Mouse (Mus musculus) midbrain, embryonic 16.5 days (tissue): ENCODE results near the gene Ssna1. TPM values are rescaled to one million over a fixed set of nuclear protein-coding genes. Genes with fewer than 3 reads are reported as not detected.

Source experiments
- ATAC-seq: fragments of 200-750 bp; cut with Nextera tagmentation; 2 replicates; pipeline ENCODE4 v1.8.0; 2017; ENCODE audit warnings: moderate TSS enrichment
- H3K27ac ChIP-seq: fragments of 300-500 bp; sonication (generic); 2 replicates; pipeline ENCODE4 v1.5.1; 2014; ENCODE audit warnings: mild to moderate bottlenecking, low read length, mixed read lengths
- H3K27me3 ChIP-seq: fragments of 300-500 bp; sonication (generic); 2 replicates; pipeline ENCODE4 v1.6.1; 2014; ENCODE audit warnings: low read depth, low read length, mixed read lengths; ENCODE audit not compliant: control insufficient read depth, insufficient read depth
- H3K36me3 ChIP-seq: fragments of 300-500 bp; sonication (generic); 2 replicates; pipeline ENCODE4 v1.6.1; 2014; ENCODE audit warnings: mild to moderate bottlenecking, low read length, moderate library complexity, mixed read lengths; ENCODE audit not compliant: control insufficient read depth, insufficient read depth
- H3K4me1 ChIP-seq: fragments of 300-500 bp; sonication (generic); 2 replicates; pipeline ENCODE4 v1.6.1; 2014; ENCODE audit warnings: mild to moderate bottlenecking, low read length, mixed read lengths; ENCODE audit not compliant: control insufficient read depth, insufficient read depth
- H3K4me2 ChIP-seq: fragments of 300-500 bp; sonication (generic); 2 replicates; pipeline ENCODE4 v1.6.1; 2014; ENCODE audit warnings: mild to moderate bottlenecking, low read length, mixed read lengths
- H3K4me3 ChIP-seq: fragments of 300-500 bp; sonication (generic); 2 replicates; pipeline ENCODE4 v1.5.1; 2014; ENCODE audit warnings: low read depth, mild to moderate bottlenecking, low read length, moderate library complexity, mixed read lengths
- H3K9ac ChIP-seq: fragments of 300-500 bp; sonication (generic); 2 replicates; pipeline ENCODE4 v1.6.1; 2014; ENCODE audit warnings: low read depth, low read length, mixed read lengths
- H3K9me3 ChIP-seq: fragments of 300-500 bp; sonication (generic); replicated peaks from 2 replicates; pipeline ENCODE4 v1.6.1; 2014; ENCODE audit warnings: mild to moderate bottlenecking, low read length, mixed read lengths; ENCODE audit not compliant: control insufficient read depth, poor library complexity, severe bottlenecking
- WGBS: fragments of 180-500 bp; shearing (Covaris S2); extraction: QIAGEN DNeasy Blood & Tissue Kit; methylation state at CpG from one replicate; pipeline ENCODE4 v1.1.7; 2014; 5-methylcytosine and 5-hydroxymethylcytosine counted together
- polyA plus RNA-seq: library from polyadenylated mRNA; unstranded; fragments of >200 nt; fragmentation: Nextera tagmentation; extraction: Ambion mirVana; gene quantifications from 2 replicates; pipeline ENCODE4 v1.2.1, GENCODE M21; 2015

The Ssna1 gene
- polyA plus RNA-seq, 1 experiment from 2014 or later, result 175 TPM

DNA sequence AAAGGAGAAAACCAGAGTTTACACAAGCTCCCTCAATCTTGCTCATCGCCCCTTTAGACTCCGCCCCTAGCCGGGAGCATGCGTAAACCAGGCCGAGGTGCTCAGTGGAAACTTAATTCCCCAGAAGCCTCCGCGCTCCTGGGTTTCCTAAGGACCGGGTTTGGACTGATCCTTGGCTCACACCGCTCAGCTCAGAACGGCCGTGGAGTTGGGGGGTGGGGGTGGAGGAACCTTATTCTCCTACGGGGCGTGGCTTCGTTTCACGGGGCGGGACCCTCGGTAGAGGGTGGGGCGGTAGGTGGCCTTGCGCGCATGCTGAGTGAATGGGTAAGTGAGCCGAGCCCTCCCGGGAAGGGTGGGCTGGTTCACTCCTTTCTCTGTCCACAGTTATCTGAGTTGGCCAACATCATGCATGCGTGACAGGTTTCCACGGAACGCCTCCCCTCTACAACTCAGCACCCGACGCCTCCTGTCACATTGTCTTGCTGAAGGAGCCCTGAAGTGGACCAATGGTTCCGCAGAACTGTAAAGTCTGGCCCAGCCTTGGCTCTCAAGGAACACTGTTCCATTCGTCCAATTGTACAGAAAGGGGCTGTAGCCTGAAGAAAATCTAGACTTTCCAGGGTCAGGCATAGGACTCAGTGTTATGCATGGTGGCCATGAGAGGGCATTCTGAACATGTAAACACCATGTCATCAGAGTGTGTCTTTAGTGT lies 31.4 kb downstream of the Ssna1 start:
- Histone ChIP-seq H3K4me2 (peak overlapping the region; percentile 92), H3K27me3 (no peaks in the 10 kb centered on the region), H3K9ac (peak overlapping the region; percentile 49), H3K9me3 (no peaks in the 10 kb centered on the region), H3K27ac (peak overlapping the region; percentile 82), H3K4me1 (peaks cover 20% of the 10 kb centered on the region), H3K36me3 (peaks cover 3% of the 10 kb centered on the region; the same call in 1 of the 2 replicates), H3K4me3 (peak overlapping the region; percentile 77)
- WGBS, result 1% methylated on average over 29 of the region's 29 CpGs
- ATAC-seq, result peak; percentile 79

DNA sequence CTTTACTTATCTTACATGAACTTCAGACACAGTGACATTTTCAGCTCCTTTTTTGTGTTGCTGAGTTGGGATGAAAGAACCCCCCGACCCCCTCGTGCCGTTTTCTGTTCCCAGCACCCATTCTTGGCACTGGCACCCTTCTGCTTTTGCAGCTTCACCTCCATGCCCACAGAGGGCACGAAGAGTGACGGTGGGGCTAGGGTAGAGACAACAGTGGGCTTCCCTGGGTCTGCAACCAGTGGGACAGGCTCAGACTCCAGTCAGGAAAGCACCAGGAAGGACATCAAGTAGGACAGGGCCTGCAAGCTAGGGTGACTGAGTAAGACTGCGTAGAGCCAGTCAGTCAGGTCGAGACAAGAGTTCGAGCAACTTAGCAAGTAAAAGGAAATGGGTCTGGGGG lies 31.9 kb downstream of the Ssna1 start:
- no peaks in the 10 kb centered on the region; the same call in 1 of the 2 replicates for H3K36me3 ChIP-seq
- H3K27ac ChIP-seq, result peak overlapping the region; percentile 82
- H3K4me2 ChIP-seq, result peak overlapping the region; percentile 92
- H3K9ac ChIP-seq, result peak overlapping the region; percentile 49
- 53% methylated on average over 8 of the region's 8 CpGs for WGBS
- ATAC-seq, result peak; percentile 15
- no peaks in the 10 kb centered on the region for H3K9me3 ChIP-seq
- H3K27me3 ChIP-seq, result no peaks in the 10 kb centered on the region; the same call in 1 of the 2 replicates
- H3K4me1 ChIP-seq, result peaks cover 20% of the 10 kb centered on the region
- peak overlapping the region; percentile 77 for H3K4me3 ChIP-seq

DNA sequence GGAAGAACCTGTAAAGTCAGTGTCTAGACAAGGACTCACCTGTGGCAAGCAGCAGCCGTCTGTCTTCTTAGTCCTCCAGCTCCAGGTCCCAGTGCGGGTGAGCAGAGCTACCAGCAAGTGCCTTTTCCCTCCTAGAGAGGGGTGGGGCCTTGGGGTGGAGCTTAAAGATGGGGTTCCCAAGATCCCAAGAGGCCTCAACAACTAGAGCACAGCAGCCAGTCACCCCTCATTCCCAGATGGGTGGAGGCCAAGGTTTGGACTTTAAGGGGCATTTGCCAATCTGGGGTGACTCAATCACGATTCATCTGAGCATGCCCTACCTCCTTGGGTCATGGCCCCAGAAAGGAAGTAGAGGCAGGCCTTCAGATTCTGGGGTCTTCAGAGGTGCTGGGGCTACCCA lies 32.5 kb downstream of the Ssna1 start:
- ATAC-seq, result no peak
- H3K9me3 ChIP-seq, result no peaks in the 10 kb centered on the region
- H3K36me3 ChIP-seq, result no peaks in the 10 kb centered on the region; the same call in 1 of the 2 replicates
- no peak overlapping the region for H3K9ac ChIP-seq
- H3K4me2 ChIP-seq, result no peak overlapping the region
- 95% methylated on average over 3 of the region's 3 CpGs for WGBS
- H3K4me3 ChIP-seq, result no peak overlapping the region
- H3K4me1 ChIP-seq, result peaks cover 20% of the 10 kb centered on the region
- H3K27me3 ChIP-seq, result peaks cover 4% of the 10 kb centered on the region; the same call in 1 of the 2 replicates
- H3K27ac ChIP-seq, result no peak overlapping the region

DNA sequence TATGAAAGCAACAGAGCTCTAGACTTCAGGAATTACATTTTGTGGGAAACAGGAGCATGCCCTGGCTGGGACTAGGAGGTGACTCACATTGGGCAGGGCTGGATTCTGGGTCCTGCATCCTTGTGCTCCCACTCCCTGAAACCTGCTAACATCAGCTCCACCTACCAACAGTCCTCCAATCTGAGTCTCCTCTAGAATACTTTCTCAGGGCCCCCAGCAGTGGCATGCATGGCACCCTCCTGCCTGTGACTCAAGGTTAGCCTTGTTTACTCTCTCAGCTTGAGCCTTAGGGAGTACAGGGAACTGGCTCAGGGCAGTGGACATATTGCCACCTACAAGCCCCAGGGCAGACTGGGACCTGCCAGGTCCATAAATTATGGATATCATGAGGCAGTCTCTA lies 34.1 kb downstream of the Ssna1 start:
- Histone ChIP-seq H3K9ac (no peak overlapping the region), H3K36me3 (no peaks in the 10 kb centered on the region), H3K9me3 (no peaks in the 10 kb centered on the region), H3K27ac (no peak overlapping the region), H3K4me2 (no peak overlapping the region), H3K4me1 (peaks cover 14% of the 10 kb centered on the region), H3K27me3 (peaks cover 7% of the 10 kb centered on the region; the same call in 1 of the 2 replicates), H3K4me3 (no peak overlapping the region)
- ATAC-seq, result no peak

DNA sequence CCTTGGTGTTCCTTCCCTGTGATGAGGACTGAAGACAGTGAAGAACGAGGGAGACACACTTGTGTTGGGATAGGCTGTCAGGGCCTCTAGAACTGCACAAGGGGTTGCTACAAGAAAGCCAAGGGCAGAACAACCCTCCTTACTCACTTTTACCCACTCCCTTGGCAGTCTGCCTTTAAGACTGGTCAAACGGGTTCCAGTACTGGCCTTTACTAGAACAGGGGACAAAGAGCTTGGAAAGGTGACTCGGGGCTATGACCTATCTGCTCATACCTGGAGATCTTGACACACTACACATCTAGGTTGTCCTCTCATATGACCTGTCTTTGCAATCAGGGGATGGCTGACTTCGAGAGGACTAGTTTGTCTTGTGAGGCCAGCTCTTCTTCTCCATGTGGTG lies 34.7 kb downstream of the Ssna1 start:
- Histone ChIP-seq H3K36me3 (no peaks in the 10 kb centered on the region), H3K27ac (no peak overlapping the region), H3K4me1 (peaks cover 11% of the 10 kb centered on the region; the same call in 1 of the 2 replicates), H3K27me3 (peaks cover 7% of the 10 kb centered on the region; the same call in 1 of the 2 replicates), H3K4me2 (no peak overlapping the region), H3K4me3 (no peak overlapping the region), H3K9me3 (no peaks in the 10 kb centered on the region), H3K9ac (no peak overlapping the region)
- WGBS, result 73% methylated on average over 4 of the region's 4 CpGs
- ATAC-seq, result no peak

DNA sequence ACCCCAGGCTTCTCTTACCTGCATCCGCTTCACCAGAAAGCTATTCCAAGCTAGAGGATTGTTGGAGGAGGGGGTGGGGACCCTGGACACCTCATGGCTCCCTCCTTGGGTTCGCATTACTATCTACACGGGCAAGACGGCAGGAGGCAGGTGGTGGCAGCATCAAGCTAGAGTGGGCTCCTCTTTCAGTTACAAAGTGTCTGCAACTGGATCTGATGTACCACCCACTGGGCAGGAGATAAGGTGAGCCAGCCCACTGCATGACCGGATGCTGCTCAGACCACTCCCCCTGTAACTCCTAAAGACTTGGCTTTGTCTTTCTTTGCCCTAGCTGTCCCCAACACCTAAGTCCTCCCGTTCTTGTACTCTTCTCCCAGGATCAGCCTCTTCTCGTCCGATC lies 35.6 kb downstream of the Ssna1 start, which contains the start of gene Rnf224:
Gene Rnf224, minus strand, starts transcription at position 174 of the 400 bp plus-strand sequence.
- Histone ChIP-seq H3K9ac (no peak within 1 kb of the TSS), H3K9me3 (no peaks in the 10 kb centered on the region), H3K36me3 (no peaks in the 10 kb centered on the region), H3K4me3 (no peak within 1 kb of the TSS), H3K27ac (no peak within 1 kb of the TSS), H3K4me2 (no peak within 1 kb of the TSS), H3K4me1 (peaks cover 9% of the 10 kb centered on the region; the same call in 1 of the 2 replicates), H3K27me3 (peaks cover 7% of the 10 kb centered on the region; the same call in 1 of the 2 replicates)
- WGBS, result 46% methylated on average over 8 of the region's 8 CpGs
- no peak for ATAC-seq

DNA sequence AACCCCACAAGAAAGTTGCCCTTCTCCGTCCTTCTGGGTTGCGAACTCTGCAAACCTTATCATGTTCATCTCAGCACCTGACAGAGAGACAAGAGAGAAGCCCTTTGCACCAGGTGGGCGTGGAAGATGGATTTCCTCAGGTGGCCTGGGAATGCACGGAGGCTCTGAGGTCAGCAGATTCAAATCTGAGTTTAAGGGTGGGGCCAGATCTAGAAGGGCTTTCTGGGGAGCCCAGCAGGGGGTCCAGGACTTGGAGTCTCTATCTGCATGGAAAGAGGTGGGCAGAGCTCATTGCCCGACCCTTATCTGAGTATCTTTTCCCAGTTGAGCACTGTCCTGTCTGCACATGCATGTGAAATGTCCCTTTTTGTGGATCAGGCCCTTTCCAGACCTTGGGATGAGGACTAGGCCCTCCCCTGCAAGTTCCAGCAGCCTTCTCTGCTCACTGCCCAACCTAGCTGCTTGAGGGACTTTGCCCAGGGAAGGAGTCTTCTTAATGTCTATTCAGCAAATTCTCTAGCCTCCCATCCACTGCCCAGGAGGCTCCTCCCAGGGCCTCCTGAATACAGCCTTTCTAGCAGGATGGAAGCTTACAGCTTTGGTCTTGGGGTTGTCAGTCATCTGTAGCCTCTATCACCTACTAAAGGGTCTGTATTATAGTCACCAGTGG lies 37.6 kb downstream of the Ssna1 start:
- H3K4me3 ChIP-seq, result no peak overlapping the region
- 77% methylated on average over 5 of the region's 5 CpGs for WGBS
- ATAC-seq, result no peak
- H3K27ac ChIP-seq, result no peak overlapping the region
- H3K4me2 ChIP-seq, result no peak overlapping the region
- H3K36me3 ChIP-seq, result no peaks in the 10 kb centered on the region
- peaks cover 7% of the 10 kb centered on the region; the same call in 1 of the 2 replicates for H3K27me3 ChIP-seq
- no peaks in the 10 kb centered on the region for H3K9me3 ChIP-seq
- no peaks in the 10 kb centered on the region for H3K4me1 ChIP-seq
- no peak overlapping the region for H3K9ac ChIP-seq

DNA sequence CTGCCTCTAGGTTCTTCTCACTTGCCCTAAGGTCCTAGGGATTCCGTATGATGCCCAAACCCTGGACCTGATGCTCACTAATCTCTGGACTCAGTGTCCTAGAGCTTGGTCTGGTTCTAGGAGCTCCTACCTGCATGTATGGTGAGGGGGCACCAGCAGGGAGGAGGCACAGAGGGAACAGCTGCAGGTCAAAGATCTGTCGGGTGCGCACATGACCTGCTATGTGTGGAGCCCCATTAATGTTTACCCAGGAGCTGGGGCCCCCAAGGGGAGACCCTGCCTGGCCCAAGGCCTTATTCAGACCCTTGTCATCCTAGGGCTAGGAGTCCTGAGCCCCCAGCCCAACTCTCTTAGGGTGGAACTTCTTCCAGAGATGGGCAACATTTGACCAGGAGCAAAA lies 38.2 kb downstream of the Ssna1 start, which contains the start of gene Slc34a3:
Gene Slc34a3, minus strand, starts transcription at position 315 of the 400 bp plus-strand sequence.
- WGBS, result 90% methylated on average over 3 of the region's 3 CpGs
- ATAC-seq, result no peak
- Histone ChIP-seq H3K4me3 (no peak within 1 kb of the TSS), H3K4me1 (no peaks in the 10 kb centered on the region; the same call in 1 of the 2 replicates), H3K9me3 (no peaks in the 10 kb centered on the region), H3K27me3 (peaks cover 7% of the 10 kb centered on the region; the same call in 1 of the 2 replicates), H3K9ac (no peak within 1 kb of the TSS), H3K4me2 (no peak within 1 kb of the TSS), H3K36me3 (no peaks in the 10 kb centered on the region), H3K27ac (no peak within 1 kb of the TSS)

DNA sequence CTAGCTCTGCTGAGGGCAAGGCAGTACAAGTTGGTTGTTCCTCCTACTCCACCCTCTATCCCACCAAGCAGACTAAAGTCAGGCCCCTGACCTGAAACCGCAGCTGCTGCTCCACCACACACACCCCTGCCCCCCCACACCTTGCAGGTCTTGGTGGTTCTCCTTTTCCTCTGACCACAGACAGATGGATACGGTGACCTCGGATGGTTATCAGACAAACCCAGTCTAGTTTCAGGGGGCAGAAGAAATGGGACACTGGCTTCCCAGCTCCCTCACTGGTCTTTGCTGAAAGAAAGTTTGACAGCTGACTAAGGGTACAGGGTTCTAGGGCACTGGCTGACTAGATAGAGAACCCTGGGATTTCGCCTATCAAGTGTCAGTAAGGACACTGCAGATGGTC lies 38.8 kb downstream of the Ssna1 start:
- Histone ChIP-seq H3K4me3 (no peak overlapping the region), H3K9me3 (no peaks in the 10 kb centered on the region)
- 76% methylated on average over 4 of the region's 4 CpGs for WGBS

More for the DNA sequence above, 38.8 kb downstream of the Ssna1 start:
- Histone ChIP-seq H3K36me3 (no peaks in the 10 kb centered on the region), H3K27me3 (peaks cover 7% of the 10 kb centered on the region; the same call in 1 of the 2 replicates), H3K4me2 (no peak overlapping the region), H3K27ac (no peak overlapping the region), H3K4me1 (peaks cover 4% of the 10 kb centered on the region; the same call in 1 of the 2 replicates), H3K9ac (no peak overlapping the region)
- no peak for ATAC-seq
